Mouse (Mus musculus) MEL (cell line): ENCODE data around the gene Muc20. TPM values are rescaled to one million over a fixed set of nuclear protein-coding genes. Genes with fewer than 3 reads are reported as not detected.

Experiments used
- DNase-seq: peaks from one replicate; pipeline ENCODE4 v3.0.0; 2011; ENCODE audit warnings: low read depth, low spot score
- H3K27ac ChIP-seq: 2 replicates; pipeline ENCODE4 v1.5.1; 2012; ENCODE audit warnings: low read depth, mild to moderate bottlenecking, control low read depth, low read length, moderate library complexity; ENCODE audit not compliant: control insufficient read depth
- H3K27me3 ChIP-seq, 2 experiments: fragments of 150-350 bp in 1 of 2; sonication (generic) in 1 of 2; 2 replicates each; pipeline ENCODE4 v1.6.1; 2012; ENCODE audit warnings: low read length in 2 of 2, mild to moderate bottlenecking in 2 of 2, improper control_type of control experiment in 1 of 2, moderate library complexity in 1 of 2; ENCODE audit not compliant: insufficient read depth in 2 of 2, control insufficient read depth in 1 of 2
- H3K36me3 ChIP-seq, 2 experiments: 2 replicates each; pipeline ENCODE4 v1.6.1; 2012 to 2014; ENCODE audit warnings: low read length in 2 of 2, improper control_type of control experiment in 1 of 2, inconsistent platforms in 1 of 2, mild to moderate bottlenecking in 1 of 2; ENCODE audit not compliant: insufficient read depth in 2 of 2, control insufficient read depth in 1 of 2
- H3K4me1 ChIP-seq, 2 experiments: fragments of 150-350 bp in 1 of 2; sonication (generic) in 1 of 2; 2 replicates each; pipeline ENCODE4 v1.6.1; 2012; ENCODE audit warnings: low read length in 2 of 2, improper control_type of control experiment in 1 of 2, mild to moderate bottlenecking in 1 of 2; ENCODE audit not compliant: insufficient read depth in 2 of 2, control insufficient read depth in 1 of 2
- H3K4me3 ChIP-seq, 2 experiments: fragments of 150-350 bp in 1 of 2; sonication (generic) in 1 of 2; 2 replicates each; pipeline ENCODE4 v1.5.1; 2012; ENCODE audit warnings: low read depth in 2 of 2, low read length in 2 of 2, mild to moderate bottlenecking in 2 of 2, moderate library complexity in 2 of 2, control low read depth in 1 of 2, improper control_type of control experiment in 1 of 2; ENCODE audit not compliant: control insufficient read depth in 1 of 2, insufficient read depth in 1 of 2
- H3K79me2 ChIP-seq: 2 replicates; pipeline ENCODE4 v1.6.1; 2012; ENCODE audit warnings: mild to moderate bottlenecking, low read length, moderate library complexity; ENCODE audit not compliant: control insufficient read depth, poor library complexity, insufficient read depth
- H3K9ac ChIP-seq: 2 replicates; pipeline ENCODE4 v1.6.1; 2012; ENCODE audit warnings: low read depth, mild to moderate bottlenecking, control low read depth, low read length, moderate library complexity; ENCODE audit not compliant: control insufficient read depth, poor library complexity, severe bottlenecking
- H3K9me3 ChIP-seq: fragments of 150-350 bp; sonication (generic); replicated peaks from 2 replicates; pipeline ENCODE4 v1.6.1; 2012; ENCODE audit warnings: mild to moderate bottlenecking, low read length, improper control_type of control experiment, moderate library complexity; ENCODE audit not compliant: insufficient read depth
- BHLHE40 ChIP-seq: IDR thresholded peaks from 2 replicates; pipeline ENCODE4 v1.6.1; 2012; ENCODE audit warnings: low read depth, mild to moderate bottlenecking, inconsistent platforms, low read length, improper control_type of control experiment, borderline replicate concordance
- CHD1 ChIP-seq: IDR thresholded peaks from 2 replicates; pipeline ENCODE4 v1.6.1; 2012; ENCODE audit warnings: low read depth, mild to moderate bottlenecking, inconsistent platforms, low read length, improper control_type of control experiment
- CHD2 ChIP-seq: IDR thresholded peaks from 2 replicates; pipeline ENCODE4 v1.6.1; 2011; ENCODE audit warnings: low read length, improper control_type of control experiment
- CTCF ChIP-seq, 3 experiments: IDR thresholded peaks in 2 of 3; conservative IDR thresholded peaks in 1 of 3; 2 replicates each; pipeline ENCODE4 v1.5.1; 2011 to 2012; ENCODE audit warnings: low read length in 3 of 3, low read depth in 2 of 3, mild to moderate bottlenecking in 2 of 3, improper control_type of control experiment in 1 of 3, inconsistent platforms in 1 of 3, mixed read lengths in 1 of 3, moderate library complexity in 1 of 3; ENCODE audit not compliant: control insufficient read depth in 1 of 3, insufficient read depth in 1 of 3, poor library complexity in 1 of 3, severe bottlenecking in 1 of 3
- E2F4 ChIP-seq: IDR thresholded peaks from 2 replicates; pipeline ENCODE4 v1.6.1; 2011; ENCODE audit warnings: low read depth, low read length, improper control_type of control experiment, borderline replicate concordance
- ELF1 ChIP-seq: IDR thresholded peaks from 2 replicates; pipeline ENCODE4 v1.6.1; 2014; ENCODE audit warnings: low read depth, mild to moderate bottlenecking, inconsistent platforms, low read length, improper control_type of control experiment, moderate library complexity
- EP300 ChIP-seq, 2 experiments: IDR thresholded peaks; 2 replicates each; pipeline ENCODE4 v1.6.1; 2011; ENCODE audit warnings: improper control_type of control experiment in 2 of 2, low read length in 2 of 2, low read depth in 1 of 2, mild to moderate bottlenecking in 1 of 2
- ETS1 ChIP-seq: IDR thresholded peaks from 2 replicates; pipeline ENCODE4 v1.6.1; 2012; ENCODE audit warnings: low read depth, mild to moderate bottlenecking, inconsistent platforms, low read length, improper control_type of control experiment, moderate library complexity
- HCFC1 ChIP-seq: IDR thresholded peaks from 2 replicates; pipeline ENCODE4 v1.6.1; 2012; ENCODE audit warnings: low read depth, mild to moderate bottlenecking, inconsistent platforms, low read length, improper control_type of control experiment, moderate library complexity
- JUND ChIP-seq: IDR thresholded peaks from 2 replicates; pipeline ENCODE4 v1.6.1; 2011; ENCODE audit warnings: low read depth, mild to moderate bottlenecking, improper control_type of control experiment, low read length
- MAZ ChIP-seq: IDR thresholded peaks from 2 replicates; pipeline ENCODE4 v1.6.1; 2012; ENCODE audit warnings: low read depth, mild to moderate bottlenecking, inconsistent platforms, low read length, improper control_type of control experiment
- MEF2A ChIP-seq: IDR thresholded peaks from 2 replicates; pipeline ENCODE4 v1.6.1; 2014; ENCODE audit warnings: low read depth, mild to moderate bottlenecking, inconsistent platforms, low read length, improper control_type of control experiment; ENCODE audit not compliant: poor library complexity, insufficient replicate concordance, severe bottlenecking; ENCODE audit errors: extremely low read depth
- MXI1 ChIP-seq: IDR thresholded peaks from 2 replicates; pipeline ENCODE4 v1.6.1; 2011; ENCODE audit warnings: mild to moderate bottlenecking, low read depth, low read length, improper control_type of control experiment
- MYB ChIP-seq: IDR thresholded peaks from 2 replicates; pipeline ENCODE4 v1.6.1; 2011; ENCODE audit warnings: mild to moderate bottlenecking, low read depth, low read length, improper control_type of control experiment
- NELFE ChIP-seq: IDR thresholded peaks from 2 replicates; pipeline ENCODE4 v1.6.1; 2011; ENCODE audit warnings: low read depth, low read length, improper control_type of control experiment
- POLR2A ChIP-seq, 2 experiments: IDR thresholded peaks; 2 replicates each; pipeline ENCODE4 v1.6.1; 2011 to 2012; ENCODE audit warnings: low read length in 2 of 2, mild to moderate bottlenecking in 2 of 2, control low read depth in 1 of 2, improper control_type of control experiment in 1 of 2, low read depth in 1 of 2, moderate library complexity in 1 of 2; ENCODE audit not compliant: control insufficient read depth in 1 of 2, insufficient read depth in 1 of 2, poor library complexity in 1 of 2
- POLR2AphosphoS2 ChIP-seq: IDR thresholded peaks from 2 replicates; pipeline ENCODE4 v1.6.1; 2011; ENCODE audit warnings: low read length, improper control_type of control experiment
- RAD21 ChIP-seq: IDR thresholded peaks from 2 replicates; pipeline ENCODE4 v1.6.1; 2011; ENCODE audit warnings: mild to moderate bottlenecking, low read depth, low read length, improper control_type of control experiment
- RCOR1 ChIP-seq: IDR thresholded peaks from 2 replicates; pipeline ENCODE4 v1.6.1; 2012; ENCODE audit warnings: low read depth, mild to moderate bottlenecking, inconsistent platforms, low read length, improper control_type of control experiment
- TAL1 ChIP-seq: IDR thresholded peaks from 2 replicates; pipeline ENCODE4 v1.6.1; 2012; ENCODE audit warnings: mild to moderate bottlenecking, inconsistent platforms, low read length, moderate library complexity, mixed read lengths
- TBP ChIP-seq: IDR thresholded peaks from 2 replicates; pipeline ENCODE4 v1.8.0; 2011; ENCODE audit warnings: low read depth, low read length, improper control_type of control experiment
- TCF12 ChIP-seq: IDR thresholded peaks from 2 replicates; pipeline ENCODE4 v1.6.1; 2014; ENCODE audit warnings: low read depth, mild to moderate bottlenecking, inconsistent platforms, low read length, improper control_type of control experiment, moderate library complexity
- UBTF ChIP-seq: IDR thresholded peaks from 2 replicates; pipeline ENCODE4 v1.6.1; 2012; ENCODE audit warnings: low read depth, mild to moderate bottlenecking, inconsistent platforms, low read length, improper control_type of control experiment, moderate library complexity, borderline replicate concordance; ENCODE audit not compliant: insufficient read depth
- ZC3H11A ChIP-seq: IDR thresholded peaks from 2 replicates; pipeline ENCODE4 v1.6.1; 2012; ENCODE audit warnings: low read depth, mild to moderate bottlenecking, inconsistent platforms, low read length, improper control_type of control experiment
- ZKSCAN1 ChIP-seq: IDR thresholded peaks from 2 replicates; pipeline ENCODE4 v1.6.1; 2012; ENCODE audit warnings: low read depth, mild to moderate bottlenecking, inconsistent platforms, low read length, improper control_type of control experiment, moderate library complexity
- ZMIZ1 ChIP-seq: IDR thresholded peaks from 2 replicates; pipeline ENCODE4 v1.6.1; 2012; ENCODE audit warnings: low read depth, mild to moderate bottlenecking, inconsistent platforms, low read length, improper control_type of control experiment, moderate library complexity
- ZNF384 ChIP-seq: IDR thresholded peaks from 2 replicates; pipeline ENCODE4 v1.6.1; 2012; ENCODE audit warnings: low read depth, mild to moderate bottlenecking, inconsistent platforms, low read length, improper control_type of control experiment
- polyA plus RNA-seq, 2 experiments: library from polyadenylated mRNA; stranded (reverse) in 1 of 2; unstranded in 1 of 2; fragments of >175 nt in 1 of 2; fragments of >200 nt in 1 of 2; gene quantifications; 2 replicates each; pipeline versions ENCODE4 v1.2.1 to v1.2.4; 2012; ENCODE audit warnings: low replicate concordance in 2 of 2, low read depth in 1 of 2; ENCODE audit not compliant: insufficient read length in 2 of 2, insufficient read depth in 1 of 2, missing spikeins in 1 of 2
- total RNA-seq: library from RNA; depleted of rRNA; stranded (reverse); fragments of 300-350 nt; gene quantifications from 2 replicates; pipeline ENCODE4 v1.2.3, GENCODE M21; 2012

The Muc20 gene
- total and polyA plus RNA-seq, 3 experiments: not detected

- no peaks in the 10 kb centered on the region for H3K79me2 ChIP-seq
- H3K27ac ChIP-seq: no peak overlapping the region
- no peak for DNase-seq
- peaks cover 0 to 7% of the 10 kb centered on the region in 2 experiments; a peak in 2 of 4 replicates for H3K4me1 ChIP-seq
- H3K36me3 ChIP-seq: peaks cover 0 to 3% of the 10 kb centered on the region in 2 experiments; a peak in 1 of 4 replicates
- H3K27me3 ChIP-seq: no peaks in the 10 kb centered on the region
- no peaks in the 10 kb centered on the region for H3K9me3 ChIP-seq
- H3K4me3 ChIP-seq: no peak overlapping the region
- H3K9ac ChIP-seq: no peak overlapping the region
- TF ChIP-seq TBP (no peak), ELF1 (no peak), ZMIZ1 (no peak), HCFC1 (no peak), E2F4 (no peak), EP300 (IDR thresholded peaks at IDR 0.05; ENCODE audit: low read depth in 1 of 2, low read length in 2 of 2) (no peak), POLR2AphosphoS2 (no peak), POLR2A (IDR thresholded peaks at IDR 0.05; ENCODE audit: control insufficient read depth in 1 of 2, insufficient read depth in 1 of 2, low read depth in 1 of 2, low read length in 2 of 2, poor library complexity in 1 of 2) (no peak), MYB (no peak), CHD2 (no peak), CTCF (IDR thresholded peaks at IDR 0.05 in 2 of 3, conservative IDR thresholded peaks at IDR 0.05 in 1 of 3; ENCODE audit: control insufficient read depth in 1 of 3, insufficient read depth in 1 of 3, low read depth in 2 of 3, low read length in 3 of 3, poor library complexity in 1 of 3, severe bottlenecking in 1 of 3) (no peak), MXI1 (no peak), JUND (no peak), RAD21 (no peak), MAZ (no peak), BHLHE40 (no peak), CHD1 (no peak), RCOR1 (no peak), ZNF384 (no peak), ZC3H11A (no peak)
These were observed 17.3 kb upstream of the Muc20 start for GRCm38 (mm10) chr16:32814539-32814938.

- Histone ChIP-seq H3K9ac (peak overlapping the region; percentile 24; the same call in 1 of the 2 replicates), H3K36me3 (peaks cover 0 to 3% of the 10 kb centered on the region in 2 experiments; a peak in 1 of 4 replicates), H3K79me2 (no peaks in the 10 kb centered on the region), H3K4me1 (peaks cover 0 to 7% of the 10 kb centered on the region in 2 experiments; a peak in 2 of 4 replicates), H3K27ac (no peak overlapping the region), H3K27me3 (no peaks in the 10 kb centered on the region), H3K9me3 (no peaks in the 10 kb centered on the region), H3K4me3 (no peak overlapping the region; a peak in 1 of 4 replicates)
- TF ChIP-seq NELFE (no peak), TCF12 (no peak), MEF2A (no peak), RCOR1 (no peak), TBP (no peak), TAL1 (no peak), MYB (no peak), ZC3H11A (no peak), UBTF (no peak), CHD1 (no peak), MXI1 (no peak), ETS1 (no peak), MAZ (no peak), ZKSCAN1 (no peak)
- no peak for DNase-seq
These were observed 16.5 kb upstream of the Muc20 start for GRCm38 (mm10) chr16:32813771-32814170.
